9 mouse cellular contexts compared by ENCODE assay signal in genomic region chr11:55386424-55387063, GRCm38 (mm10). TPM values are rescaled to one million over a fixed set of nuclear protein-coding genes. Genes with fewer than 3 reads are reported as not detected.
DNase-seq lines count a peak whose midpoint lies in the region; ATAC-seq lines count a peak whose summit lies in the region.
"Had no signal": no experiment of that assay in that cellular context is flagged by ENCODE, and none has a peak within 500 bp of the region (broad histone marks: within the 10 kb centered on the region; RNA-seq: fewer than 3 reads in every experiment).

No protein-coding gene starts in this region.

- ATAC-seq in erythroblast, adult 5-6 weeks (replicated peaks; ENCODE audit: low FRiP score, poor library complexity, severe bottlenecking): peak; percentile 78
- peak; percentile 38 for ATAC-seq in heart, embryonic 15.5 days (replicated peaks; ENCODE audit: insufficient number of reproducible peaks, insufficient read depth, low FRiP score, low read depth)
- peak; percentile 43; the same call in 1 of the 2 replicates for ATAC-seq in liver, embryonic 13.5 days (ENCODE audit: low read depth)
- peak; percentile 64 for ATAC-seq in neural tube, embryonic 13.5 days (ENCODE audit: low read depth)

- H3K9me3 ChIP-seq in heart, embryonic 15.5 days (replicated peaks): no peaks in the 10 kb centered on the region
- no peaks in the 10 kb centered on the region for H3K9me3 ChIP-seq in liver, embryonic 13.5 days (replicated peaks)
- H3K9me3 ChIP-seq in neural tube, embryonic 13.5 days: no peaks in the 10 kb centered on the region

- WGBS in heart, embryonic 15.5 days: 12% methylated on average over 11 of the region's 11 CpGs
- 13% methylated on average over 11 of the region's 11 CpGs for WGBS in liver, embryonic 13.5 days (ENCODE audit: insufficient replicate concordance)
- WGBS in neural tube, embryonic 13.5 days: 15% methylated on average over 11 of the region's 11 CpGs

- no peaks in the 10 kb centered on the region for H3K36me3 ChIP-seq in heart, embryonic 15.5 days
- no peaks in the 10 kb centered on the region for H3K36me3 ChIP-seq in liver, embryonic 13.5 days
- no peaks in the 10 kb centered on the region for H3K36me3 ChIP-seq in neural tube, embryonic 13.5 days

- no peak overlapping the region for H3K27ac ChIP-seq in heart, embryonic 15.5 days
- no peak overlapping the region for H3K27ac ChIP-seq in liver, embryonic 13.5 days
- H3K27ac ChIP-seq in neural tube, embryonic 13.5 days (replicated peaks): no peak overlapping the region

- 0 out of 2 replicates have a peak, but pooled peaks cover 2% of the 10 kb centered on the region for H3K27me3 ChIP-seq in heart, embryonic 15.5 days
- H3K27me3 ChIP-seq in liver, embryonic 13.5 days: peaks cover 12% of the 10 kb centered on the region; the same call in 1 of the 2 replicates
- H3K27me3 ChIP-seq in neural tube, embryonic 13.5 days: no peaks in the 10 kb centered on the region

- H3K4me3 ChIP-seq in heart, embryonic 15.5 days: no peak overlapping the region
- H3K4me3 ChIP-seq in liver, embryonic 13.5 days (replicated peaks): no peak overlapping the region
- H3K4me3 ChIP-seq in neural tube, embryonic 13.5 days: no peak overlapping the region
- H3K4me3 ChIP-seq: erythroblast, embryonic 14.5 days had no signal

- no peak overlapping the region for H3K4me2 ChIP-seq in heart, embryonic 15.5 days
- H3K4me2 ChIP-seq in liver, embryonic 13.5 days: no peak overlapping the region
- H3K4me2 ChIP-seq in neural tube, embryonic 13.5 days: peak overlapping the region; percentile 13; the same call in 1 of the 2 replicates

- H3K4me1 ChIP-seq in heart, embryonic 15.5 days (replicated peaks): peaks cover 5% of the 10 kb centered on the region
- no peaks in the 10 kb centered on the region; the same call in 1 of the 2 replicates for H3K4me1 ChIP-seq in liver, embryonic 13.5 days (replicated peaks)
- 0 out of 2 replicates have a peak, but pooled peaks cover 7% of the 10 kb centered on the region for H3K4me1 ChIP-seq in neural tube, embryonic 13.5 days (replicated peaks)

- H3K9ac ChIP-seq in heart, embryonic 15.5 days: no peak overlapping the region
- no peak overlapping the region for H3K9ac ChIP-seq in liver, embryonic 13.5 days
- H3K9ac ChIP-seq in neural tube, embryonic 13.5 days: 0 out of 2 replicates have a peak overlapping the region, but pooled peaks have one; percentile 34

- peak; percentile 82 to 84 for DNase-seq in B cell, adult 2 months
- DNase-seq in brain, adult 2 months (ENCODE audit: low read depth, low spot score): peak; percentile 96
- DNase-seq in kidney, postnatal 25 days: peak; percentile 83 to 94
- DNase-seq in liver, embryonic 13.5 days: peak; percentile 48
- DNase-seq in telencephalon, adult 2 months (ENCODE audit: low read depth, low spot score): peak; percentile 57

RNA-seq across cellular contexts. Expression of gene Sparc, which starts 36.4 kb away (rescaled TPM):
- 1.7 TPM in 2 replicates for total RNA-seq in erythroblast, adult 5-6 weeks (2015; ENCODE audit: low replicate concordance)
- 0.85 and 0.98 TPM in 2 replicates for total RNA-seq in erythroblast, adult 5-6 weeks (2017; ENCODE audit: low replicate concordance)
- polyA plus RNA-seq in heart, embryonic 15.5 days (2015; fragmentation: Nextera tagmentation; extraction: Ambion mirVana): 1,914 and 2,149 TPM in 2 replicates
- polyA plus RNA-seq in liver, embryonic 13.5 days (2015; fragmentation: Nextera tagmentation; extraction: Ambion mirVana): 150 and 155 TPM in 2 replicates
- polyA plus RNA-seq in neural tube, embryonic 13.5 days (2015; fragmentation: Nextera tagmentation; extraction: Ambion mirVana): 730 and 747 TPM in 2 replicates

RNA-seq across cellular contexts. Expression of gene Fat2, which starts 50.2 kb away (rescaled TPM):
- not detected in 2 replicates for total RNA-seq in erythroblast, adult 5-6 weeks (2015; ENCODE audit: low replicate concordance)
- not detected in 2 replicates for total RNA-seq in erythroblast, adult 5-6 weeks (2017; ENCODE audit: low replicate concordance)
- 0.03 and 0.22 TPM in 2 replicates for polyA plus RNA-seq in heart, embryonic 15.5 days (2015; fragmentation: Nextera tagmentation; extraction: Ambion mirVana)
- not detected in 2 replicates for polyA plus RNA-seq in liver, embryonic 13.5 days (2015; fragmentation: Nextera tagmentation; extraction: Ambion mirVana)
- 0.10 TPM in 1 of 2 replicates, not detected in the other for polyA plus RNA-seq in neural tube, embryonic 13.5 days (2015; fragmentation: Nextera tagmentation; extraction: Ambion mirVana)
- polyA plus RNA-seq: erythroblast, embryonic 14.5 days had no signal
